Mouse (Mus musculus): ENCODE measurements around the gene Ly6g6c. TPM values are rescaled to one million over a fixed set of nuclear protein-coding genes. Genes with fewer than 3 reads are reported as not detected.
A peak's percentile ranks its signal among the peaks of the same experiment; 100 is the strongest.

The Ly6g6c gene
- polyA plus RNA-seq, 1 experiment from 2014 or later = 0.31 TPM

DNA sequence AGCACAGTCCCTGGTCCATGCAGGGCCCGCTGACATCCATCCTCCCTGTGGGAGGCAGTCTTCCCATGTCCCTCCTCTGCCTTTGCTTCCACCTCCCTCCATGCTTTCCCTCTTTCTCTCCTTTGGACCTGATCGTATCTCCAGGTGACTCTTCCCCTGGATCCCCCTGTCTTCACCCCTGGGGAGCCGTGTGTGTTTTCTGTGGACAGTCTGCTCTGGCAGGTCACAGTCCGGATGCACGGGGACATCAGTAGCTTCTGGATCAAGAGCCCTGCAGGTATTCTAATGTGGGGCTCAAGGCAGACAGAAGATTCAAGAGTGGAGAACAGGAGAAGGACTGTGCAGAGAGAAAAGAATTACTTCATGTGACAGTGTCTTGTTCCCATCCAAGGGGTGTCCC lies 42.0 kb upstream of the Ly6g6c start:
- no peaks in the 10 kb centered on the region for H3K9me3 ChIP-seq (replicated peaks)
- H3K4me3 ChIP-seq (replicated peaks) = no peak overlapping the region
- 72% methylated on average over 5 of the region's 5 CpGs for WGBS (ENCODE audit: insufficient replicate concordance)
- H3K4me1 ChIP-seq (replicated peaks) = peaks cover 70% of the 10 kb centered on the region
- peak overlapping the region; percentile 58 for H3K27ac ChIP-seq
- no peaks in the 10 kb centered on the region for H3K36me3 ChIP-seq
- ATAC-seq (ENCODE audit: low read depth) (no peak), DNase-seq (no peak)
- H3K4me2 ChIP-seq = no peak overlapping the region
- peak overlapping the region; percentile 45; the same call in 1 of the 2 replicates for H3K9ac ChIP-seq
- no peaks in the 10 kb centered on the region for H3K27me3 ChIP-seq

- Histone ChIP-seq H3K4me2 (no peak overlapping the region), H3K27ac (peak overlapping the region; percentile 58), H3K4me3 (replicated peaks) (no peak overlapping the region), H3K4me1 (replicated peaks) (peaks cover 76% of the 10 kb centered on the region), H3K27me3 (no peaks in the 10 kb centered on the region), H3K9ac (peak overlapping the region; percentile 45; the same call in 1 of the 2 replicates), H3K9me3 (replicated peaks) (no peaks in the 10 kb centered on the region), H3K36me3 (no peaks in the 10 kb centered on the region)
- DNase-seq (no peak), ATAC-seq (ENCODE audit: low read depth) (no peak)
- WGBS (ENCODE audit: insufficient replicate concordance) = 28% methylated on average over 4 of the region's 4 CpGs
Measured at GRCm38 (mm10) chr17:35023756-35024155, 41.4 kb upstream of the Ly6g6c start.

GRCm38 (mm10) chr17:35024261-35024660 lies 40.9 kb upstream of the Ly6g6c start:
- WGBS (ENCODE audit: insufficient replicate concordance) = 48% methylated on average over 12 of the region's 13 CpGs
- Histone ChIP-seq H3K9me3 (replicated peaks) (no peaks in the 10 kb centered on the region), H3K9ac (peak overlapping the region; percentile 45; the same call in 1 of the 2 replicates), H3K27ac (0 out of 2 replicates have a peak overlapping the region, but pooled peaks have one; percentile 58), H3K36me3 (no peaks in the 10 kb centered on the region), H3K4me3 (replicated peaks) (no peak overlapping the region), H3K4me1 (replicated peaks) (peaks cover 81% of the 10 kb centered on the region), H3K27me3 (no peaks in the 10 kb centered on the region), H3K4me2 (no peak overlapping the region)
- DNase-seq (no peak), ATAC-seq (ENCODE audit: low read depth) (no peak)

- Histone ChIP-seq H3K9ac (peak overlapping the region; percentile 45; the same call in 1 of the 2 replicates), H3K4me3 (replicated peaks) (no peak overlapping the region), H3K27ac (no peak overlapping the region), H3K27me3 (no peaks in the 10 kb centered on the region), H3K4me2 (no peak overlapping the region), H3K36me3 (no peaks in the 10 kb centered on the region), H3K9me3 (replicated peaks) (no peaks in the 10 kb centered on the region), H3K4me1 (replicated peaks) (peaks cover 87% of the 10 kb centered on the region)
- no peak for DNase-seq
- no peak for ATAC-seq (ENCODE audit: low read depth)
- 47% methylated on average over 7 of the region's 10 CpGs for WGBS (ENCODE audit: insufficient replicate concordance)
Measured at GRCm38 (mm10) chr17:35024691-35025488, 40.3 kb upstream of the Ly6g6c start.

- WGBS (ENCODE audit: insufficient replicate concordance) = 80% methylated on average over 5 of the region's 5 CpGs
- ATAC-seq (ENCODE audit: low read depth) (no peak), DNase-seq (no peak)
- H3K4me1 ChIP-seq (replicated peaks) = peaks cover 91% of the 10 kb centered on the region
- no peaks in the 10 kb centered on the region for H3K27me3 ChIP-seq
- H3K4me3 ChIP-seq (replicated peaks) = no peak overlapping the region
- H3K9me3 ChIP-seq (replicated peaks) = no peaks in the 10 kb centered on the region
- no peak overlapping the region; the same call in 1 of the 2 replicates for H3K9ac ChIP-seq
- H3K4me2 ChIP-seq = no peak overlapping the region
- no peak overlapping the region for H3K27ac ChIP-seq
- no peaks in the 10 kb centered on the region for H3K36me3 ChIP-seq
Measured at GRCm38 (mm10) chr17:35026206-35026605, 39.0 kb upstream of the Ly6g6c start.

GRCm38 (mm10) chr17:35027277-35028068 lies 37.7 kb upstream of the Ly6g6c start, which contains the start of gene Sapcd1:
Gene Sapcd1, minus strand, starts transcription at chr17:35028016.
- ATAC-seq (ENCODE audit: low read depth) = no peak
- Histone ChIP-seq H3K27ac (0 out of 2 replicates have a peak within 1 kb of the TSS, but pooled peaks have one; percentile 34), H3K4me1 (replicated peaks) (peaks cover 91% of the 10 kb centered on the region), H3K9me3 (replicated peaks) (no peaks in the 10 kb centered on the region), H3K4me3 (replicated peaks) (no peak within 1 kb of the TSS), H3K4me2 (no peak within 1 kb of the TSS), H3K36me3 (no peaks in the 10 kb centered on the region), H3K9ac (0 out of 2 replicates have a peak within 1 kb of the TSS, but pooled peaks have one; percentile 24), H3K27me3 (no peaks in the 10 kb centered on the region)
- DNase-seq = no peak
- WGBS (ENCODE audit: insufficient replicate concordance) = 50% methylated on average over 13 of the region's 13 CpGs

DNA sequence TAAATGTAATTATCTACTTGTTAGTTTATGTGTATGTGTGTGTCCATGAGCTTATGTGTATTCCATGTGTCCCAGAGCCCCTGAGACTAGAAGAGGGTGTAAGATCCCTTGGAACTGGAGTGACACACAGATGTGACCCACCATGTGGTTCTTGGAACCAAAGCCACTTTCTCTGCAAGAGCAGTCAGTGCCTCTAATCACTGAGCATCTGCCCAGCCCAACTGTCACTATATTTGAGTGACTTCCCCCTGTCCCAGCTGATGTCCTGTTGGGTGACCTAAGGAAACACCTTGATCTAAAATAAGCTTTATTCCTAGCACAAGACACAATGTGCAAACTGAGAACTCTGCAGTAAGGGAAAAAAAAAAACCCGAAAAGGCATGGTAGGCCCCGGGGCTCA lies 36.9 kb upstream of the Ly6g6c start:
- no peak for DNase-seq
- ATAC-seq (ENCODE audit: low read depth) = no peak
- Histone ChIP-seq H3K4me3 (replicated peaks) (no peak overlapping the region), H3K27me3 (no peaks in the 10 kb centered on the region), H3K9ac (no peak overlapping the region), H3K9me3 (replicated peaks) (no peaks in the 10 kb centered on the region), H3K36me3 (no peaks in the 10 kb centered on the region), H3K4me1 (replicated peaks) (peaks cover 84% of the 10 kb centered on the region), H3K27ac (no peak overlapping the region), H3K4me2 (no peak overlapping the region)
- WGBS (ENCODE audit: insufficient replicate concordance) = 69% methylated on average over 2 of the region's 2 CpGs

GRCm38 (mm10) chr17:35029691-35030532 lies 35.3 kb upstream of the Ly6g6c start:
- no peaks in the 10 kb centered on the region for H3K36me3 ChIP-seq
- H3K4me3 ChIP-seq (replicated peaks) = no peak overlapping the region
- H3K27ac ChIP-seq = no peak overlapping the region
- no peak overlapping the region for H3K9ac ChIP-seq
- DNase-seq (no peak), ATAC-seq (ENCODE audit: low read depth) (no peak)
- peaks cover 73% of the 10 kb centered on the region for H3K4me1 ChIP-seq (replicated peaks)
- whole genome bisulfite sequencing (ENCODE audit: insufficient replicate concordance) = 44% methylated on average over 19 of the region's 19 CpGs
- H3K9me3 ChIP-seq (replicated peaks) = no peaks in the 10 kb centered on the region
- H3K4me2 ChIP-seq = 0 out of 2 replicates have a peak overlapping the region, but pooled peaks have one; percentile 1
- no peaks in the 10 kb centered on the region for H3K27me3 ChIP-seq

GRCm38 (mm10) chr17:35031272-35031671 lies 33.9 kb upstream of the Ly6g6c start:
- no peak for DNase-seq
- 82% methylated on average over 11 of the region's 11 CpGs for WGBS (ENCODE audit: insufficient replicate concordance)
- no peaks in the 10 kb centered on the region for H3K36me3 ChIP-seq
- ATAC-seq (ENCODE audit: low read depth) = no peak
- H3K9ac ChIP-seq = no peak overlapping the region
- H3K27ac ChIP-seq = no peak overlapping the region
- peaks cover 62% of the 10 kb centered on the region for H3K4me1 ChIP-seq (replicated peaks)
- H3K27me3 ChIP-seq = no peaks in the 10 kb centered on the region
- H3K4me3 ChIP-seq (replicated peaks) = no peak overlapping the region
- no peaks in the 10 kb centered on the region for H3K9me3 ChIP-seq (replicated peaks)
- H3K4me2 ChIP-seq = no peak overlapping the region

GRCm38 (mm10) chr17:35031880-35032279 lies 33.3 kb upstream of the Ly6g6c start:
- no peaks in the 10 kb centered on the region for H3K9me3 ChIP-seq (replicated peaks)
- no peak overlapping the region for H3K27ac ChIP-seq
- no peak overlapping the region for H3K9ac ChIP-seq
- DNase-seq (no peak), ATAC-seq (ENCODE audit: low read depth) (no peak)
- no peaks in the 10 kb centered on the region for H3K27me3 ChIP-seq
- peaks cover 61% of the 10 kb centered on the region for H3K4me1 ChIP-seq (replicated peaks)
- WGBS (ENCODE audit: insufficient replicate concordance) = 54% methylated on average over 7 of the region's 7 CpGs
- H3K4me2 ChIP-seq = no peak overlapping the region
- no peak overlapping the region for H3K4me3 ChIP-seq (replicated peaks)
- H3K36me3 ChIP-seq = no peaks in the 10 kb centered on the region

Data from liver, embryonic 13.5 days (tissue).